Mouse (Mus musculus): ENCODE measurements around the gene Ankrd31.
"Not testable (repeated sequence)": the region's sequence is repeated elsewhere in the genome, so short reads cannot be mapped to it uniquely, and the experiment has no call there.

Ankrd31 gene

GRCm38 (mm10) chr13:96941481-96941880 is 193.4 kb downstream of the Ankrd31 start:
- not testable (repeated sequence) for DNase-seq (ENCODE audit: low spot score)

- peak; percentile 21 for DNase-seq (ENCODE audit: low spot score)
Measured at GRCm38 (mm10) chr13:96943571-96943970, 195.5 kb downstream of the Ankrd31 start.

GRCm38 (mm10) chr13:96945748-96946147 is 197.7 kb downstream of the Ankrd31 start:
- no peak for DNase-seq (ENCODE audit: low spot score)

- no peak for DNase-seq (ENCODE audit: low spot score)
Measured at GRCm38 (mm10) chr13:96947722-96948121, 199.7 kb downstream of the Ankrd31 start.

- DNase-seq (ENCODE audit: low spot score) = no peak
Measured at GRCm38 (mm10) chr13:96951880-96952279, 203.8 kb downstream of the Ankrd31 start.

DNA sequence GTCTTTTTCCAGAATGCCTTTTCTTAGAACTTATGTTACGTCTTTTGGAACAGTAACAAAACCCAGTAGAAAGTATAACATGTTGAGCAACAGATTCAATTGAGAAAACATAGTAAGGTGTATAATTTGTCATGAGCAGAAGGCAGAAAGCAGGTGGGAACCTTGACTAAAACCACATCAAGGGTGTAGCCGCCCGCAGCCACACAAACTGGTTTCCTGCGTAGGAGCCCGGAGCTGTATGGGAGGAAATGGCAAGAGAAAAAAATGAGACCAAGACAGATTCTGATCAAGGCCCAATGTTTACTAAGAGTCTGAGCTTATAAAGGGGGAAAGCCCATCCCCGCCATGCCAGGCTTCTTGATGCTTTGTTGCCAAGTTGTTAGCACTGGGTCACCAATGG is 208.4 kb downstream of the Ankrd31 start:
- DNase-seq (ENCODE audit: low spot score) = no peak
